Mouse (Mus musculus) left cerebral cortex, postnatal 10 days (tissue): ENCODE measurements at regions not wholly inside any gene's neighbourhood (a gene's known extent, or its start where the extent isn't known, plus 50 kb on each side); places are given as distances from the start of the nearest gene placed in this dataset.
"Not testable (repeated sequence)": the region's sequence is repeated elsewhere in the genome, so short reads cannot be mapped to it uniquely, and the experiment has no call there.

Source experiments
- DNase-seq, 2 experiments: peaks; one replicate each; pipeline ENCODE4 v3.0.0; 2021 to 2022; ENCODE audit warnings: low spot score in 2 of 2, mixed read lengths in 1 of 2; ENCODE audit errors: extremely low spot score in 1 of 2
- intact Hi-C: fragments of 180-260 bp; cut with DNase I; formaldehyde crosslinking; loops from one replicate; pipeline ENCODE4 v1.15.1; 2025

DNA sequence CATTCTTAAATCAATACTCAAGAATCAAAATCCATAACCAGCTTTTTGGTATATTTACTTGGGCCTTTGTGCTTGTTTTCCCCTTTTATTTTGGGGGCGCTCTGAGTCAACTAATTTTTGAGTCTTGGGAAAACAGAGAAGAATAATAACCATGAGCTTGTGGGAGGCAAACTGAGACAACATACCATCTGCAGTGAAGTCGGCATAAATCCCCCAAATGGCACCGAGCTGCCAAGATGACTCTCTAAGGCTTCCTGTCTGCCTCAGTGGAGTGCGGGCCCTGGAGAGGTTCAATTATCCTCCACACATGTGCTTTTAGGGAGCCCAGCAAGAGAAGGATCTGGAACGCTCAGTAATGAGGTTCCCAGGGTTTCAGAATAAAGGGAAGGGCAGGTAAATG, 333.1 kb downstream of the Fut8 start:
- no peak for DNase-seq
- intact Hi-C loops = loop anchor here (10.0 kb wide), 1 partner anchor 94 kb away; no protein-coding TSS in a partner anchor

DNA sequence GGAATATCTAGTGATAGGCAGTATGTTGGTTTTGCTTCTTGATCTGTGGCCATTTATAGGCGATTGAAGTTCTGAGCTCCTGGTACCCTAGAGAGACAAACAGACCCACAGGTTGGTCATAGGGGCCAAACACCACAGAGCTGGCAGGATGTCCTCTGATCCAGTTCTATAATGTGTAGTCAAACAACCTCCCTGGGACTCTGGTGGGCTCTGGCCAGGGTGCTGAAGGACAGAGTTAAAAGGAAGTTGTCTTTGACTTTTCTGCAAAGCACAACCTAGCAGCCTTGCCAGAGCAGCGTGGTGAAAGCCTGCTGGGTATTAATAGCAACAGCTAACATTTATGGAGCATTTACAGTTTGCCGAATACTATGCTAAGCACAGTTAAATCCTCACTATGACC, 337.1 kb downstream of the Fut8 start:
- DNase-seq = no peak
- intact Hi-C loops = loop anchor here (10.0 kb wide), 1 partner anchor 90 kb away; no protein-coding TSS in a partner anchor

DNA sequence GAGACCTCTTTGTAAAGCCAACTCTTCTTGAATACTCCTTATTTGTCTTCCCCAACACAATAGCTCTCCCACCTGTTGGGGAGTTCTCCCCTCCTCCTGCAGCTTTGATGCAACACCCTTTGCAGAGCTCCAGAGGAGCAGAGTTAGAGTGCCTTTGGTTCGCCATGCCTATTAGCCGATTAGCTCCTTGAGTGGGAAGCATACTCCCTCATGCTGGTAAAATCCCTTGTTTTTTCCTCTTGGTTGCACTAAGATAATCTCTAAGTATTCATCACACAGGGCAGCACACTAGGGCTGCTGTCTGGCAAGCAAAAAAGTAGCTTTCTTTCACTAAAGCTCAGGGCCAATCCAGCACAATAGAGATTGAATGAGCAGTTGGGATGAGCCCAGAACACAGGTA, 350.4 kb downstream of the Fut8 start:
- no peak for DNase-seq
- intact Hi-C loops = no loop called here

DNA sequence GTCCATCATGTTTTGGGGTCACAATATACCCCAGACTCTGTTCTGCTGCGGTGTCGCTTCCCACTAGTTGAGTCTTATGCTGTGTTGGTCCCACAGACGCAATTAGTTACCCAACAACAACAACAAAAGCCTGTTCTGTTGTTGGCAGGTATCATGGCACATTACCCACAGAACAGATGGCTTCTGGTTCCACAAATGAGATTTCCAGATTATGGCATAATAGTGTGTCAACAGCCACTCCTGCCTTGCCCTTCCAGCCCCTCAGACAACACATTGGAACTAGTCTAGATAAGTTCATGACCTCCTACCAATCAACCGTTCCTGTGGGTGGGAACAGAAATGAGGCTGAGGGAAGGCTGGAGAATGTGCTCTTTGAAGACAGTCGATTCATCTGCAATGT, 351.5 kb downstream of the Fut8 start:
- no peak for DNase-seq
- intact Hi-C loops = no loop called here

DNA sequence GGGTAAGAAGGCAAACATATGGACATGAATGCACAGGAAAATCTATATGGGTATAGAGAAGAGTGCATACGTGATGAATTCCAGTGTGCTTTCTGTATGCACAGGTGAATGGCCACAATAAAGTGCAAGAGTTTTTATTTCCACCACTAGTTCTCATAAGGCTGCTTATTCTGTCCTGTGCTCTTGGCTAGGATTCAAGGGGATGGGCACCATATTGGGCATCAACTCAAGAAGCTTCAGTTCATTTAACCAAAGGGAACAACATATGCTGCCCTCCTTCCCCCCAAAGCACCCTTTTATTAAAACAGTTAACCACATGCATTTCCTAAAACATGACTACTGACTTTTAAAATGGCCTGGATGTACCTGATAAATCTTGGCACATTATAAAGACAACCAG, 356.2 kb downstream of the Fut8 start:
- DNase-seq = no peak
- intact Hi-C loops = no loop called here

DNA sequence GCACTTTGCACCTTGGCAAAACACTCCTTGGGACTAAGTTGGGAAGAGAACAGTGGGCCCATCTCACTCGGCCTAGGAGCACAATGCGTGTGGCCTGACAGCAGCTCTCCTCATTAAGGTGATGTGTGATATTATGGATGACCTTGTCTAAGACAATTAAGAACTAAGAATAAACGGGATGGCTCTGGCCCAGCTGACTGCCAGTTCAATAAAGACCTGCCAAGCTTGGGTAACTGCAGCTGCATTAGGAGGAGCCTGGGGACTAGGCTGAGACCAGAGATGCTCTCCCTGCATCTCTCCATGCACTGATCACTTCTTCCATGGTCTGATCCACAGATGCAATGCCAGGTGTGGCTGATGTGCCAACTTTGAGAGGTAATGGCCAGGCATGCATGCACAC, 356.7 kb downstream of the Fut8 start:
- intact Hi-C loops = no loop called here
- DNase-seq = no peak

DNA sequence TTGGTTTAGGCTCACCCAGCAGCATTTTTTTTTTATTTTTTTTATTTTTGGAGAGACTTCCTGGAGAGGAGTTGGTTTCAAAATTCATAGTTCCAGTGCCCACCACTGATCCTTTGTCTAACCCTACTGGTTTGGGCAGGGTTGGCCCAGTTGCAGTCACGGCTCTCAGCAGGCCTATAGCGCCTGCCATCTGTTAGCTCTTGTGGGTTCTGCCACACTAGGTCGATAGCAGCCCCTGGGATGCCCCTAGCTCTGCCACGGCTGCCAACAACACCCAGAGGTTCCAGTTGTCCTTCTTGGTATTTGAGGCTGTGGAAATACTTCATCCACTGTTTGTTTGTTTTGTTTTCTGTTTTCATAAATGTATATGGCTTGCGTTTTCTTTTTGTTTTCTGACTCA, 357.9 kb downstream of the Fut8 start:
- intact Hi-C loops = no loop called here
- DNase-seq = no peak

DNA sequence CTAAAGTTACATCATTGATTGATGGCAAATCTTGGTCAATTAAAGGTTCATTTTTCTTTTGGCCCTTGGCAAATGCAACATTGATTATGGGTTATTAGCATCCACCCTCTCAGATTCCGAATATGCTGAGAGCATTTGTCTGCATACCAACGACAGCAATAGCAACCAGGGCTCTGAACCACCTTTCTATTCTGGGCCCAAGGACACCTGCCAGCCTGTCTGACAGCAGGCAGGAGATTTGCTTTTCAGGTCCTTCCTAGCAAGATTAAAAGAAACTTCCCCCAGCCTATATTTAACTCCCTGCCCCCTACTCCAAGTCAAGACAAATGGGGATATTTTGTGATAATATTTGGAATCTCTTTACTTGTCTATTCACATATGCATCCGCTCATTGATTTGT, 358.8 kb downstream of the Fut8 start:
- no peak for DNase-seq
- intact Hi-C loops = no loop called here

DNA sequence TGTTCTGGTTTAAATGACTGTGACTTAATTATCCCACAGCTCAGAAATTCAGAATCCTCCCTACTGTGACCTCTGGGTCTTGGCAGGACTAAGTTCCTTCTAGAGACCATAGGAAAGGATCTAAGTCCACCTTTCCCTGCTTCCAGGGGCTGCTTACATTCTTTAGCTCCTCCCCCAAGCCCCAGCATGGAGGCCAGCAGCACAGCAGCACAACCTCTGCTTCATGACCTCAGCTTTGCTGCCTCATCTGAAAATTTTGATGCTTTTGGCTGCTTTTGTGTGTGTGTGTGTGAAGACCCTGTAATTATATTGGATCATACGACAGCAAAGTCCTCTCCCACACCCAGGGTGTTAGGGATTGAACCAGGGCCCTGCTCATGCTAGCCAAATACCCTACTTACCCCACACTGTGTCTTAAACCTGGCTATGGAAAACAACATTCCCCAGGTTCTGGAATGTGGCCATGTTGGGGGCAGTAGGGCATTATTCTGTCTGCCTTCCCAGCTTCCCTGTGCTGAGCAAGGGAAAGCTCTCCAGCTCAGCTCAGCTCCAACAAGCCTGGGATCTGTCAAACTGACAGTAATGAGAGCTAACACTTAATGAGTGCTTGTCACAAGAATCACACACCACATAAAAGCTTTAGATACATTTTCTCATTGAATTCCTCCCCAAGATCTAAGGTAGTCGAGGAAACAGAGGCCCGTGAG, 359.9 kb downstream of the Fut8 start:
- intact Hi-C loops = no loop called here
- DNase-seq = no peak

DNA sequence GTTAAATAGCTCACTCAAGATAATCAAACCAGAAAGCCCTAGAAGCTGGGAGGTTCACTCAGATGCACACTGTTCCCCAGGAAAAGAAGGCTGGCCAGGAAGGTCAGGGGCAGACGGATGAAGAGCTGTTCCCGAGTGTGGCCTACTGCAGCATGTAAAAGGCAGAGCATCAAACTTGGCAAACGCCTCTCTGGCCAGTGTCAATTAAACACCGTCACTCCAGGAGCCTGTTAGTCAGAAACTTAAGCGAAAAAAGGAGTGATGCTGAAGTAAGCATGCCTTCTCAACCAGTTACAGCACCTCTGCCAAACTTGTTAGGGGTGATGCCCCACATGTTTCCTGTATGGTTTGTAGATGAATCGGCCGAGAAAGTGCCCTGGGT, 360.4 kb downstream of the Fut8 start:
- intact Hi-C loops = no loop called here

DNA sequence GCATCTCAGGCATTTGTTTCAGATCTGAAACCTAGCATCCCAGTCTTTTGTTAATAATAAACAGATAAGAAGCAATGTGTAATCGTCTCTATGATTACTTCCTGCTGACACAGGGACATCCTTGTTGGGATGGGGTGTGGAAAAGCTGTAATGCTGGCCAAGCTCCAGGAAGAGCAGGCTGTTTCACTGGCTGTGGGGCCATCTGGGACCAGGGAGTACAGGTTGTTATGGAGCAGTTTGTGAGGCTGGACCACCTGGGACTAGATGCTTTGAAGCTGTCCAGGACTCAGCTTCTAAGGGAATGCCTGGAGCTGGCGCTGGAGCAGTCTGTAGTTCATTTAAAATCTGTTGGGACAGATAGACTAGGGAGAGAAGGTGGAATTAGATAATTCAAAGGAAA, 361.5 kb downstream of the Fut8 start:
- intact Hi-C loops = no loop called here
- peak in 1 of 2 experiments; percentile 30 for DNase-seq

More for the DNA sequence above, 360.4 kb downstream of the Fut8 start:
- no peak for DNase-seq

DNA sequence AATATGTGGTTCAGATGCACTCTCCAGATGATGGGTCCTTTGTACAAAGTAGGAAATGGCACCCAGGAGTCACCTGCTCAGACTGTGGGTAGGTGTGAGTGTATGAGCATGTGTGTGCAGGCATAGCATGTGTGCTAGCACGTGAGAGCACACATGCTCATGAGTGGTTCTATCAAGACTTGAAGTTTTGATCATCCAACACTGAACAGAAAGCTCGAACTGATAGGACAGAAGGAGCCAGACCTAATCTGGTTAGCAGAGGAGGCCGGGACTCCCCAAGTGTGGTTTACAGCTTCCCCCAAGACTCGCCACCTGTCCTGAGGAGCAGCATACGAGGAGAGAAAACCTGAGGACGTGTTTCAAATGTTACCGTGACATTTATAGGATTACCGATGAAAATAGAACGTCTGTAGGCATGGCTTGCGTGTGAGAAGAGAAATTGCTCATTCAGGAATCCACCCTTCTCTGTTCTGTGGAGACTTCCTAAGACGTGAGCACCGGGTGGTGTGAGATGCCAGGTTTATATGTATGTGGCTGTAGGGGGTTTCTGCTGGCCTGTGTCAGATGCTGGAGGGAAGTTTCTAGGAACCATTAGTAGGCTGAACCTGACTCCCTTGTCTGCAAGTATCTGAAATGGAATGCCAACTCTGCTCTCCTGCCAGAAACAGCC, 366.0 kb downstream of the Fut8 start:
- intact Hi-C loops = no loop called here

DNA sequence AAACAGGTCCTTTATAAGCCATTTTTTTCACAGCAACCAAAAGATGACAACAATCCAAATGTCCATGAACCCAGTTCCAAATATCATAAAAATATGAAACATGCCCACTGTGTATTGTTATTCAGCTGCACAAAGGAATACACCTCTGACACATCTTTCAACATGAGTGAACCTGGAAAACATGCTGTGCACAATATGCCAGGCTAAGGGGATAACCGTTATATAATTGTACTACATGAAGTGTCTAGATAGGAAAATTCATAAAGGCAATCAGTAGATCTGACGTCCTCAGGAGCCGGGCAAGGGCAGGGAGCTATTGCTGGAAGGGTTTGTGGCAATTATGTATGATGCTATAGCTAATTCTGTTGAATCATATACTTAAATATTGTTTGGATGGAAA, 379.6 kb downstream of the Fut8 start:
- intact Hi-C loops = no loop called here
- no peak for DNase-seq

More for the DNA sequence above, 366.0 kb downstream of the Fut8 start:
- DNase-seq = no peak

DNA sequence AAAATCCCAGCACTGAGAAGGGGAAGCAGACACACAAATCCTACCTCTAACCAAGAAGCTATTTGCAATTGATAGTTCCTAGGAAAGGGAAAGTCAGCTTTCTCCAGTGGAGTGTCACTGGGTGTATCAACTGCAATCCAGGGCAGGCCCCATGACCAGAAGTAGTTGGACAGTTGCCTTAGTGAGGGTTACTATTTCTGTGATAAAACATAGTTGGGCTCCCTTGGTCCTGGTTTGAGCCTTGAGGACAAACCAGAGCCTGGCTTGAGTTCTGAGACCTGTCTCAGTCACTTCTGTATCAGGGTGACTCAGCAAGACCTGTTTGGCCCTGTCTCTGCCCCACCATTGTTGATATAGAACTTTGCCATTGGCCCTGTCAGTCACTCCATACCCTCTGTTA, 384.3 kb downstream of the Fut8 start:
- intact Hi-C loops = no loop called here
- no peak for DNase-seq

DNA sequence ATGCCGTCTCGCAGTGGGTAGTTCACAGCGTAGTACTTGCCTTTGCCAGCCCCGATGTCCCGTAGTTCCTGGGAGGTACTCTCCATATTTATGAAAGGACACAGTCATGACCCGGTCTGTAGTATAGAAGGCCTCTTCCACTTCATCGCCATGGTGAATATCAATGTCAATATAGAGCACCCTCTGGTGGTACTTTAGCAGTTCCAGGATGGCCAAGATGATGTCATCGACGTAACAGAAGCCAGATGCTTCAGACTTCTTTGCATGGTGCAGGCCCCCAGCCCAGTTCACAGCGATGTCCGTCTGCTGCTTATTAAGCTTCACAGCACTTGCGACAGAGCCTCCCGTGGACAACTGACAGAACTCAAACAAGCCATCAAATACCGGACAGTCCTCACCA, 386.4 kb downstream of the Fut8 start:
- intact Hi-C loops, DNase-seq: not testable (repeated sequence)

DNA sequence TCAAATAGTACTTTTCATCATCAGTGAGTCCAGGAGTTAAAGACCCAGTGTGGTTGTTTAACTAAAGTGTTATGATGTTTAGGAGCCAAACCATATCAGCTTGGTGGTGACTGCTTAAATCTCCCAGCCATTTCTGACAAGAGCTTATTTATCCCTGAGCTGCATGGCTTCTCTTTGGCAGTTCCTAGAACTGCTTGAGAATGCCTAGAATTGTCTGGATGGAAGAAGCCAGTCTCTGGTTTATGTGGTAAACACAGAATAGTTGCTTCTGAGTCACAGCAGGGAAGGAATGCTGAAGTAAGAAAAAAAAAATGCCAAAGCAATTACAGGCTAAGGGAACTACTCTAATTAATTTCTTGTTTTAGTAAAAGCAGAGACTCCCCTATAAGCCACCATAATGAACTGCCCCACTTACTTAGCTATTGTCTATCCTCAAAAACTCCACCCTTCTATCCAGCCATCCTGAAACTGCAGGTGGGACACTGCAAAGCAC, 390.5 kb downstream of the Fut8 start:
- DNase-seq = no peak
- intact Hi-C loops = no loop called here

DNA sequence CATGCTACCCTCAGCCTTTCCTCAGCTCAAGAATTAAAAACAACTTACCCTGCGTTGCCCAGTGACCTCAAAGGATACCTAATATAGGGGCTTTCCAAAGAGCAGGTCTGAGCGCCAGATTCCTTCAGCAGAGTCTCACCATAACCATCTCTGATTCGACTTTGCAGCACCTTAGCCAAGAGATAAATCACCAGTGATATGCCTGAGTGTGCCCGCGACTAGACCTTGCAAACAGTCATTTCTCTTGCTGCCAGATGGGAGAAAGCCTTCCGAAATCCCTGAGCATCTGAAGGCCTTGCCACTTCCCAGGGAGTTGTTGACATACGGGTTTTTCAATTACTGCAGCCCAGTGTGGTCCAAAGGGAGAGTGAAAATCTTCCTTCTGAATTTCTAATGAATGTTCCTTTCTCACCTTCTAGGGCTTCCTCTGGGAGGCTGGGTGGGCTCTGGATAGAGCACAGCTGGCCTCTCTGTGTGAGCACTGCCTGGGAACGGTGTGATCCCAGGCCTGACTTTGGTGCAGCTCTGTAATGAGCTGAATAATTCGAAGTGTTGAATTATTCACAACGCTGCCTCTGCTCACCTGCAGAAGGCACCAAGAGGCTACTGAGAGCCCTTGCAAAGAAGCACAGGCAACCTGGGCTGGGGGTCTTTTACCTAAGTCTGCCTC, 396.2 kb downstream of the Fut8 start:
- intact Hi-C loops = no loop called here
- no peak for DNase-seq

DNA sequence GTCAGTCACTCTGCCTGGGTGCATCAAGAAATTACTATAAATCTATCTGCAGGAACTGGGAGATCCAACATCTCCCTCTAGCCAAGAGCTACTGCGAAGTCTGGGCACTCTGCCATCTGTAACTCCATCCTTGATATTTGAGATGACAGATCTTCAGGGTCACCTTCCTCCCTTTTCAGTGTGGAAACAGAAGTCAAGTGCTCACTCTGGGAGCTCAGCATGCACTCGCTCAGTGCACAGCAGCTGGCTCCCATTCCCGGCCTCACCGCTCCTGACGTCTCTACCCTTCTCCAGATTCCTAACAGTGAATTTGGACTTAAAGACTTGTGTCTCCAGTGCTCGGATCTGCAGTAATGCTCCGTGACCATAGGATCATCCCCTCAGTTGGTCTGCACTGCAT, 400.3 kb downstream of the Fut8 start:
- DNase-seq = peak; percentile 2 to 45
- intact Hi-C loops = no loop called here

DNA sequence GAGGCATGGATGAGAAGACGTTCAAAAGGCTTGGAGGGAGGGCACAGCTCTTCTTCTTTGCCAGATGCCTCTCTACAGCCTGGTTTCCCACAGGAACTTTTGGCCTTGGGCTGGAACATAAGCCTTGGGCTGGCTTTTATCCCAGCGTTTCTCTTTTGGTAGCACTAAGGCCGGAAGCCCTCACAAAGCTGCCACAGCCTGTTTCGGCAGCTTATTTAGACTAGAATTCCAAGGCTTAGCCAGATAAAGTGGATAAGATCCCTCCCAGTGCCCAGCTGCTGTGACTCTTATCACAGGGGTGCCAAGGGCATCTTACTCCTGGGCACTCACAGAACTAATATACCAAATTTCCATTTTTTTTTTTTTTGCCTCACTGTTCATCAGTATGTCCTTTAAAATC, 404.4 kb downstream of the Fut8 start:
- intact Hi-C loops = no loop called here
- DNase-seq = no peak

DNA sequence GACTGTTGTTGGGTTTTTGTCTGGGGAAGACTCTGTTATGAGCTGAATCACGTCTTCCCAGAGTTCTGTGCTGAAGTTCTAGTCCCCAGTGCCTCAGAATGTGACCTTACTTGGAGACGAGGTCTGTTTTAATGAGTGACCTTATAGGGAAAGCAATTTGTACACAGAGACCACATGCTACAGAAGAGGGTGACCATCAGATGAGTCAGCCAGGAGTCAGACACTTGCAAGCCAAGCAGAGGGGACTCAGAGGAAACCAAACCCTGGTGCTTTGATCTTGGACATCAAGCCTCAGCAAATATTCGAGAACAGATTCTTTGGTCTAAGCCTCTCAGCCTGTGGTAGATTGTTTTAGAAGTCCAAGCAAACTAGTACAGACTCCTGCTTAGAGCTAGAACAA, 409.9 kb downstream of the Fut8 start:
- intact Hi-C loops = no loop called here
- no peak for DNase-seq
